Mouse (Mus musculus): Measurements from ENCODE around the gene Hoxc9.

GRCm38 (mm10) chr15:103034043-103034806, 58.0 kb downstream of the Hoxc9 start:
- no peak for TF ChIP-seq CTCF (conservative IDR thresholded peaks at IDR 0.05 in 1 of 2, IDR thresholded peaks at IDR 0.05 in 1 of 2; ENCODE audit: low read depth in 2 of 2, low read length in 2 of 2)
- peak; percentile 81 for TF ChIP-seq POLR2A (IDR thresholded peaks at IDR 0.05; ENCODE audit: low read depth, low read length)
- no peak for TF ChIP-seq EP300 (IDR thresholded peaks at IDR 0.05; ENCODE audit: low read length)
- 0 out of 2 replicates have a peak, but pooled peaks have one; percentile 32 for TF ChIP-seq TCF12 (IDR thresholded peaks at IDR 0.05; ENCODE audit: low read depth, low read length)
- TF ChIP-seq ZC3H11A (IDR thresholded peaks at IDR 0.05; ENCODE audit: low read depth, low read length), result no peak
- TF ChIP-seq HCFC1 (IDR thresholded peaks at IDR 0.05; ENCODE audit: low read depth, low read length), result peak; percentile 25; the same call in 1 of the 2 replicates

Data from CH12.LX (cell line).